Mouse (Mus musculus) telencephalon, adult 2 months (tissue): ENCODE measurements around the gene Gpr146.
"Not testable (repeated sequence)": the region's sequence is repeated elsewhere in the genome, so short reads cannot be mapped to it uniquely, and the experiment has no call there.

ENCODE experiments used
- DNase-seq: peaks from one replicate; pipeline ENCODE4 v3.0.0-alpha.2; 2011; ENCODE audit warnings: low read depth, low spot score

Gene Gpr146

GRCm38 (mm10) chr5:139381586-139382513 lies 4.4 kb downstream of the Gpr146 start:
- DNase-seq = no peak

- peak; percentile 70 for DNase-seq
Observed at GRCm38 (mm10) chr5:139382760-139383159, 5.3 kb downstream of the Gpr146 start.

GRCm38 (mm10) chr5:139383234-139383633 lies 5.7 kb downstream of the Gpr146 start:
- DNase-seq = no peak

- no peak for DNase-seq
Observed at GRCm38 (mm10) chr5:139384531-139384930, 7.0 kb downstream of the Gpr146 start.

GRCm38 (mm10) chr5:139386047-139386446 lies 8.6 kb downstream of the Gpr146 start:
- DNase-seq = no peak

- no peak for DNase-seq
Observed at GRCm38 (mm10) chr5:139387329-139388194, 10.1 kb downstream of the Gpr146 start.

- no peak for DNase-seq
Observed at GRCm38 (mm10) chr5:139388195-139388570, 10.7 kb downstream of the Gpr146 start.

GRCm38 (mm10) chr5:139388694-139389675 lies 11.5 kb downstream of the Gpr146 start:
- no peak for DNase-seq

- no peak for DNase-seq
Observed at GRCm38 (mm10) chr5:139389676-139390061, 12.2 kb downstream of the Gpr146 start.

- not testable (repeated sequence) for DNase-seq
Observed at GRCm38 (mm10) chr5:139390324-139391119, 13.0 kb downstream of the Gpr146 start.

GRCm38 (mm10) chr5:139391309-139391990 lies 14.0 kb downstream of the Gpr146 start:
- no peak for DNase-seq

GRCm38 (mm10) chr5:139392219-139393196 lies 15.0 kb downstream of the Gpr146 start:
- no peak for DNase-seq

GRCm38 (mm10) chr5:139393197-139393588 lies 15.7 kb downstream of the Gpr146 start:
- DNase-seq = no peak

- DNase-seq = no peak
Observed at GRCm38 (mm10) chr5:139394399-139394798, 16.9 kb downstream of the Gpr146 start.

- no peak for DNase-seq
Observed at GRCm38 (mm10) chr5:139395528-139395927, 18.0 kb downstream of the Gpr146 start.

GRCm38 (mm10) chr5:139397359-139397916 lies 19.9 kb downstream of the Gpr146 start:
- no peak for DNase-seq

GRCm38 (mm10) chr5:139397959-139398753 lies 20.7 kb downstream of the Gpr146 start:
- peak; percentile 92 for DNase-seq
